Mouse (Mus musculus) CH12.LX (cell line): Measurements from ENCODE around the gene Gdpd5. TPM values are rescaled to one million over a fixed set of nuclear protein-coding genes. Genes with fewer than 3 reads are reported as not detected.

Experiments
- DNase-seq: peaks from one replicate; pipeline ENCODE4 v3.0.0-alpha.2; 2013; ENCODE audit errors: extremely low read depth
- H3K27ac ChIP-seq: 2 replicates; pipeline ENCODE4 v1.5.1; 2012; ENCODE audit warnings: low read depth, mild to moderate bottlenecking, control low read depth, moderate library complexity; ENCODE audit not compliant: insufficient read depth
- H3K27me3 ChIP-seq: replicated peaks from 2 replicates; pipeline ENCODE3; 2012; ENCODE audit warnings: inconsistent platforms
- H3K36me3 ChIP-seq, 2 experiments: replicated peaks in 1 of 2; 2 replicates each; pipeline versions ENCODE3 to v1.6.1; 2012; ENCODE audit warnings: inconsistent platforms in 1 of 2, low read length in 1 of 2, mild to moderate bottlenecking in 1 of 2, mixed read lengths in 1 of 2, moderate library complexity in 1 of 2; ENCODE audit not compliant: control insufficient read depth in 1 of 2, insufficient read depth in 1 of 2
- H3K4me1 ChIP-seq, 2 experiments: 2 replicates each; pipeline ENCODE4 v1.6.1; 2012; ENCODE audit warnings: inconsistent platforms in 1 of 2, moderate library complexity in 1 of 2; ENCODE audit not compliant: insufficient read depth in 2 of 2, control insufficient read depth in 1 of 2
- H3K4me2 ChIP-seq: 2 replicates; pipeline ENCODE4 v1.6.1; 2012; ENCODE audit warnings: low read depth, mild to moderate bottlenecking, control low read depth; ENCODE audit not compliant: poor library complexity, insufficient read depth, severe bottlenecking
- H3K4me3 ChIP-seq, 3 experiments: fragments of 150-350 bp in 1 of 3; sonication (generic) in 1 of 3; replicated peaks in 1 of 3; 2 replicates each; pipeline versions ENCODE3 to v1.5.1; 2011 to 2012; ENCODE audit warnings: low read depth in 2 of 3, low read length in 2 of 3, mild to moderate bottlenecking in 2 of 3, moderate library complexity in 2 of 3, control low read depth in 1 of 3, improper control_type of control experiment in 1 of 3, inconsistent platforms in 1 of 3, mixed read lengths in 1 of 3; ENCODE audit not compliant: poor library complexity in 1 of 3
- H3K79me2 ChIP-seq: replicated peaks from 2 replicates; pipeline ENCODE4 v1.6.1; 2012; ENCODE audit warnings: mild to moderate bottlenecking, moderate library complexity; ENCODE audit not compliant: control insufficient read depth, poor library complexity, insufficient read depth, severe bottlenecking; ENCODE audit errors: extremely low read depth
- H3K9ac ChIP-seq: 2 replicates; pipeline ENCODE4 v1.6.1; 2012; ENCODE audit warnings: low read depth, mild to moderate bottlenecking, control low read depth, moderate library complexity; ENCODE audit not compliant: insufficient read depth
- H3K9me3 ChIP-seq: replicated peaks from 2 replicates; pipeline ENCODE3; 2012; ENCODE audit warnings: low read length, inconsistent platforms, mixed read lengths
- BHLHE40 ChIP-seq: IDR thresholded peaks from 2 replicates; pipeline ENCODE4 v1.6.1; 2011; ENCODE audit warnings: mild to moderate bottlenecking, low read depth, low read length, improper control_type of control experiment
- CHD1 ChIP-seq: IDR thresholded peaks from 2 replicates; pipeline ENCODE4 v1.6.1; 2012; ENCODE audit warnings: low read depth, low read length, improper control_type of control experiment, inconsistent platforms
- CHD2 ChIP-seq: IDR thresholded peaks from 2 replicates; pipeline ENCODE4 v1.6.1; 2011; ENCODE audit warnings: low read length, improper control_type of control experiment
- CTCF ChIP-seq, 2 experiments: IDR thresholded peaks in 1 of 2; conservative IDR thresholded peaks in 1 of 2; 2 replicates each; pipeline ENCODE4 v1.5.1; 2011 to 2012; ENCODE audit warnings: low read depth in 2 of 2, low read length in 2 of 2, improper control_type of control experiment in 1 of 2, inconsistent platforms in 1 of 2, mild to moderate bottlenecking in 1 of 2, moderate library complexity in 1 of 2
- E2F4 ChIP-seq: IDR thresholded peaks from 2 replicates; pipeline ENCODE4 v1.6.1; 2011; ENCODE audit warnings: low read depth, low read length, improper control_type of control experiment; ENCODE audit not compliant: insufficient replicate concordance
- ELF1 ChIP-seq: IDR thresholded peaks from 2 replicates; pipeline ENCODE4 v1.6.1; 2014; ENCODE audit warnings: low read depth, mild to moderate bottlenecking, inconsistent platforms, low read length, improper control_type of control experiment
- EP300 ChIP-seq: IDR thresholded peaks from 2 replicates; pipeline ENCODE4 v1.6.1; 2011; ENCODE audit warnings: low read length, improper control_type of control experiment
- ETS1 ChIP-seq: conservative IDR thresholded peaks from 2 replicates; pipeline ENCODE4 v1.6.1; 2012; ENCODE audit warnings: low read depth, mild to moderate bottlenecking, inconsistent platforms, low read length, improper control_type of control experiment, moderate library complexity
- GABPA ChIP-seq: IDR thresholded peaks from 2 replicates; pipeline ENCODE4 v1.6.1; 2012; ENCODE audit warnings: low read depth, low read length, improper control_type of control experiment, inconsistent platforms; ENCODE audit not compliant: insufficient replicate concordance
- HCFC1 ChIP-seq: IDR thresholded peaks from 2 replicates; pipeline ENCODE4 v1.6.1; 2012; ENCODE audit warnings: low read depth, mild to moderate bottlenecking, inconsistent platforms, low read length, improper control_type of control experiment
- JUND ChIP-seq: conservative IDR thresholded peaks from 2 replicates; pipeline ENCODE4 v1.6.1; 2011; ENCODE audit warnings: low read depth, low read length, improper control_type of control experiment
- KAT2A ChIP-seq: IDR thresholded peaks from 2 replicates; pipeline ENCODE4 v1.6.1; 2012; ENCODE audit warnings: low read length, improper control_type of control experiment, inconsistent platforms; ENCODE audit not compliant: insufficient replicate concordance
- MAFK ChIP-seq: IDR thresholded peaks from 2 replicates; pipeline ENCODE4 v1.6.1; 2011; ENCODE audit warnings: low read length, improper control_type of control experiment; ENCODE audit not compliant: insufficient replicate concordance
- MAX ChIP-seq: IDR thresholded peaks from 2 replicates; pipeline ENCODE4 v1.6.1; 2011; ENCODE audit warnings: low read length, improper control_type of control experiment
- MAZ ChIP-seq: IDR thresholded peaks from 2 replicates; pipeline ENCODE4 v1.6.1; 2012; ENCODE audit warnings: low read depth, mild to moderate bottlenecking, inconsistent platforms, low read length, improper control_type of control experiment, moderate library complexity
- MEF2A ChIP-seq: IDR thresholded peaks from 2 replicates; pipeline ENCODE4 v1.6.1; 2014; ENCODE audit warnings: low read depth, mild to moderate bottlenecking, inconsistent platforms, low read length, improper control_type of control experiment, borderline replicate concordance
- MYC ChIP-seq: IDR thresholded peaks from 2 replicates; pipeline ENCODE4 v1.6.1; 2011; ENCODE audit warnings: low read depth, mild to moderate bottlenecking, improper control_type of control experiment, low read length
- NELFE ChIP-seq: IDR thresholded peaks from 2 replicates; pipeline ENCODE4 v1.6.1; 2011; ENCODE audit warnings: low read depth, low read length, improper control_type of control experiment
- PAX5 ChIP-seq: IDR thresholded peaks from 2 replicates; pipeline ENCODE4 v1.6.1; 2012; ENCODE audit warnings: low read length, inconsistent platforms, mixed read lengths
- POLR2A ChIP-seq: IDR thresholded peaks from 2 replicates; pipeline ENCODE4 v1.6.1; 2011; ENCODE audit warnings: low read depth, mild to moderate bottlenecking, improper control_type of control experiment, low read length
- POLR2AphosphoS2 ChIP-seq: IDR thresholded peaks from 2 replicates; pipeline ENCODE4 v1.6.1; 2011; ENCODE audit warnings: low read depth, low read length, improper control_type of control experiment
- RAD21 ChIP-seq: IDR thresholded peaks from 2 replicates; pipeline ENCODE4 v1.6.1; 2011; ENCODE audit warnings: low read depth, mild to moderate bottlenecking, low read length, improper control_type of control experiment, moderate library complexity
- RCOR1 ChIP-seq: conservative IDR thresholded peaks from 2 replicates; pipeline ENCODE4 v1.6.1; 2012; ENCODE audit warnings: low read depth, mild to moderate bottlenecking, inconsistent platforms, low read length, improper control_type of control experiment
- SIN3A ChIP-seq: IDR thresholded peaks from 2 replicates; pipeline ENCODE4 v1.6.1; 2012; ENCODE audit warnings: low read length, improper control_type of control experiment, inconsistent platforms
- TBP ChIP-seq: conservative IDR thresholded peaks from 2 replicates; pipeline ENCODE4 v1.6.1; 2011; ENCODE audit warnings: low read depth, low read length, improper control_type of control experiment
- TCF12 ChIP-seq: IDR thresholded peaks from 2 replicates; pipeline ENCODE4 v1.6.1; 2014; ENCODE audit warnings: low read depth, mild to moderate bottlenecking, inconsistent platforms, low read length, improper control_type of control experiment
- UBTF ChIP-seq: IDR thresholded peaks from 2 replicates; pipeline ENCODE4 v1.6.1; 2012; ENCODE audit warnings: low read depth, mild to moderate bottlenecking, inconsistent platforms, low read length, improper control_type of control experiment, moderate library complexity
- USF1 ChIP-seq: IDR thresholded peaks from 2 replicates; pipeline ENCODE4 v1.6.1; 2014; ENCODE audit warnings: low read depth, mild to moderate bottlenecking, inconsistent platforms, low read length, improper control_type of control experiment
- USF2 ChIP-seq: conservative IDR thresholded peaks from 2 replicates; pipeline ENCODE4 v1.6.1; 2011; ENCODE audit warnings: low read depth, low read length, improper control_type of control experiment
- ZC3H11A ChIP-seq: IDR thresholded peaks from 2 replicates; pipeline ENCODE4 v1.6.1; 2012; ENCODE audit warnings: low read depth, mild to moderate bottlenecking, inconsistent platforms, low read length, improper control_type of control experiment
- ZNF384 ChIP-seq: IDR thresholded peaks from 2 replicates; pipeline ENCODE4 v1.6.1; 2012; ENCODE audit warnings: low read depth, low read length, improper control_type of control experiment, inconsistent platforms
- dilution Hi-C: fragments of 300-500 bp; cut with MboI; formaldehyde crosslinking; loops from 2 replicates; pipeline ENCODE4 v1.14.3; 2020; ENCODE audit warnings: low sequenced_read_pairs; ENCODE audit not compliant: extremely low pct_unique_long_range_greater_than_20kb, extremely low pct_ligation_motif_present
- in situ Hi-C: fragments of 300-500 bp; cut with MboI; formaldehyde crosslinking; loops from 3 replicates; pipeline ENCODE4 v1.14.3; 2019; ENCODE audit warnings: low sequenced_read_pairs, low pct_ligation_motif_present, low pct_unique_long_range_greater_than_20kb, mixed read lengths
- polyA plus RNA-seq: library from polyadenylated mRNA; unstranded; fragments of >175 nt; gene quantifications from 2 replicates; pipeline ENCODE4 v1.2.1, GENCODE M21; 2012; ENCODE audit warnings: low read depth; ENCODE audit not compliant: insufficient read length
- total RNA-seq, 2 experiments: library from RNA; depleted of rRNA; stranded (reverse); fragments of 300-350 nt in 1 of 2; fragments of >200 nt in 1 of 2; gene quantifications; 2 replicates each; pipeline ENCODE4 v1.2.3; 2012 to 2014

Gdpd5 gene
- total and polyA plus RNA-seq, 3 experiments = 2.4 to 9.1 (median 9.0) TPM

GRCm38 (mm10) chr7:99358371-99358770 is 22.8 kb upstream of the Gdpd5 start:
- no peaks in the 10 kb centered on the region for H3K27me3 ChIP-seq
- no peak for DNase-seq
- in situ Hi-C loops (no loop called here), dilution Hi-C loops (no loop called here)
- H3K4me3 ChIP-seq = no peak overlapping the region
- peaks cover 25 to 39% of the 10 kb centered on the region in 2 experiments for H3K4me1 ChIP-seq
- H3K79me2 ChIP-seq = no peaks in the 10 kb centered on the region
- H3K9me3 ChIP-seq = no peaks in the 10 kb centered on the region
- no peaks in the 10 kb centered on the region for H3K36me3 ChIP-seq
- no peak overlapping the region for H3K9ac ChIP-seq
- no peak overlapping the region for H3K27ac ChIP-seq
- TF ChIP-seq RAD21 (no peak), CHD1 (no peak), TCF12 (no peak), MYC (no peak), HCFC1 (no peak), USF2 (no peak)
- H3K4me2 ChIP-seq = no peak overlapping the region

DNA sequence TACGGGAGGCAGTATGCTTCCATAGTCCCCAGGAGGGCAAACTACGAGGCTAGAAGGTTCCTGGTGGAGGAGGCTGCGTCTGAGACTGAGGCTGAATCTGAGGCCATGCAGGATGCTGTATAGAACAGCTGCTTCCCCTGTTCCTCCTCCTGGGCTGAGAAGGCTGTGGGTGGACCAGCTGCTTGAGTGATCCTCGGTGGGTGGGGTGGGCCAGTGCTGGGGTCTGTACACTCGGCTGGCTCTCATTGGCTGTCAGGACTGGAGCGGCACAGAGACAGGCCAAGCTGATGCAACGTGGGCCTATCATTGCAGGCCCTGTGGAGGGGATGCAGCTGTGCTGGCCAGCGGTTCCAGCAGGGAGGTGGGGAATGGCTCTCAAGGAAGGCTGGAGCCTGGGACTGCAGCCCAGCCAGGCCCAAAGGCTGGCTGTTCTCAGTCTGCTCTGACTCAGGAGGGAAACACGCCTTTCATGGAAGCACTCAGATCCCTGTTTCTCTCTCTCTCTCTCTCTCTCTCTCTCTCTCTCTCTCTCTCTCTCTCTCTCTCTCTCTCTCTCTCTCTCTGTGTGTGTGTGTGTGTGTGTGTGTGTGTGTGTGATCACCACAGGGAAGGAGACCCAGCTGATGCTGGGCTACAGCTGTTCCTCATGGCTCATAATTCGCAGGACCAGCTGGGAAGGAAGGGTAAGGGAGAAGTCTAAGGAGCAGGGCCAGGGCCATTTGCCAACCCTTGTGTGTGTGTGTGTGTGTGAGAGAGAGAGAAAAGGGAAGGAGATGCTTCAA is 21.0 kb upstream of the Gdpd5 start:
- in situ Hi-C loops = loop anchor here (5.0 to 10.0 kb wide), 3 partner anchors 33 to 195 kb away; partner anchors contain the start of gene Map6
- Histone ChIP-seq H3K27ac (peak overlapping the region; percentile 51), H3K4me2 (0 out of 2 replicates have a peak overlapping the region, but pooled peaks have one; percentile 14)

More for the DNA sequence above, 21.0 kb upstream of the Gdpd5 start:
- H3K79me2 ChIP-seq = no peaks in the 10 kb centered on the region
- peak overlapping the region; percentile 51 for H3K9ac ChIP-seq
- H3K27me3 ChIP-seq = no peaks in the 10 kb centered on the region
- peaks cover 25 to 42% of the 10 kb centered on the region in 2 experiments for H3K4me1 ChIP-seq
- dilution Hi-C loops = no loop called here
- H3K9me3 ChIP-seq = no peaks in the 10 kb centered on the region
- H3K4me3 ChIP-seq = peak overlapping the region in 1 of 3 experiments; percentile 47
- DNase-seq = peak; percentile 96
- TF ChIP-seq ETS1 (peak; percentile 60), ELF1 (no peak; the same call in 1 of the 2 replicates), MEF2A (no peak), ZC3H11A (no peak), MAZ (no peak; the same call in 1 of the 2 replicates), SIN3A (no peak), PAX5 (no peak), ZNF384 (no peak), TBP (peak; percentile 49; the same call in 1 of the 2 replicates), RCOR1 (no peak), CHD2 (peak; percentile 21; the same call in 1 of the 2 replicates), TCF12 (peak; percentile 53; the same call in 1 of the 2 replicates), HCFC1 (no peak; the same call in 1 of the 2 replicates), CHD1 (no peak), GABPA (no peak), E2F4 (no peak), USF2 (no peak), CTCF (conservative IDR thresholded peaks at IDR 0.05 in 1 of 2, IDR thresholded peaks at IDR 0.05 in 1 of 2; ENCODE audit: low read depth in 2 of 2, low read length in 2 of 2) (no peak), JUND (no peak), EP300 (no peak), POLR2AphosphoS2 (no peak), BHLHE40 (no peak), POLR2A (peak; percentile 55), NELFE (peak; percentile 13; the same call in 1 of the 2 replicates), MAFK (no peak), KAT2A (no peak), MAX (no peak; the same call in 1 of the 2 replicates), UBTF (no peak; the same call in 1 of the 2 replicates), USF1 (no peak)
- H3K36me3 ChIP-seq = no peaks in the 10 kb centered on the region
